Mouse (Mus musculus) kidney, embryonic 14.5 days (tissue): ENCODE data around the gene Ppp2r5c. TPM values are rescaled to one million over a fixed set of nuclear protein-coding genes. Genes with fewer than 3 reads are reported as not detected.

Source experiments
- ATAC-seq: fragments of 200-750 bp; cut with Nextera tagmentation; 2 replicates; pipeline ENCODE4 v1.8.0; 2017; ENCODE audit warnings: moderate number of reproducible peaks, mild to moderate bottlenecking, moderate TSS enrichment, moderate library complexity; ENCODE audit not compliant: low FRiP score, low TSS enrichment
- H3K27ac ChIP-seq: fragments of 300-500 bp; sonication (generic); 2 replicates; pipeline ENCODE4 v1.5.1; 2014; ENCODE audit warnings: low read depth, mild to moderate bottlenecking, low read length, moderate library complexity, mixed read lengths
- H3K27me3 ChIP-seq: fragments of 300-500 bp; sonication (generic); 2 replicates; pipeline ENCODE4 v1.6.1; 2014; ENCODE audit warnings: mild to moderate bottlenecking, low read length; ENCODE audit not compliant: control insufficient read depth, insufficient read depth
- H3K36me3 ChIP-seq: fragments of 300-500 bp; sonication (generic); 2 replicates; pipeline ENCODE4 v1.6.1; 2014; ENCODE audit warnings: low read length, mixed read lengths; ENCODE audit not compliant: control insufficient read depth, insufficient read depth
- H3K4me1 ChIP-seq: fragments of 300-500 bp; sonication (generic); 2 replicates; pipeline ENCODE4 v1.6.1; 2014; ENCODE audit warnings: low read length, mixed read lengths; ENCODE audit not compliant: control insufficient read depth, insufficient read depth
- H3K4me2 ChIP-seq: fragments of 300-500 bp; sonication (generic); replicated peaks from 2 replicates; pipeline ENCODE4 v1.6.1; 2014; ENCODE audit warnings: low read depth, mild to moderate bottlenecking, low read length
- H3K4me3 ChIP-seq: fragments of 300-500 bp; sonication (generic); 2 replicates; pipeline ENCODE4 v1.5.1; 2014; ENCODE audit warnings: mild to moderate bottlenecking, low read length
- H3K9ac ChIP-seq: fragments of 300-500 bp; sonication (generic); 2 replicates; pipeline ENCODE4 v1.6.1; 2014; ENCODE audit warnings: low read depth, mild to moderate bottlenecking, low read length, moderate library complexity
- H3K9me3 ChIP-seq: fragments of 300-500 bp; sonication (generic); 2 replicates; pipeline ENCODE4 v1.6.1; 2016; ENCODE audit warnings: low read length; ENCODE audit not compliant: control insufficient read depth
- WGBS: fragments of 180-500 bp; shearing (Covaris S2); extraction: QIAGEN DNeasy Blood & Tissue Kit; methylation state at CpG from one replicate; pipeline ENCODE4 v1.1.7; 2014; 5-methylcytosine and 5-hydroxymethylcytosine counted together
- polyA plus RNA-seq: library from polyadenylated mRNA; unstranded; fragments of >200 nt; fragmentation: Nextera tagmentation; extraction: Ambion mirVana; gene quantifications from 2 replicates; pipeline ENCODE4 v1.2.1, GENCODE M21; 2014

Gene Ppp2r5c
- polyA plus RNA-seq, 1 experiment from 2014 or later, result 160 TPM

DNA sequence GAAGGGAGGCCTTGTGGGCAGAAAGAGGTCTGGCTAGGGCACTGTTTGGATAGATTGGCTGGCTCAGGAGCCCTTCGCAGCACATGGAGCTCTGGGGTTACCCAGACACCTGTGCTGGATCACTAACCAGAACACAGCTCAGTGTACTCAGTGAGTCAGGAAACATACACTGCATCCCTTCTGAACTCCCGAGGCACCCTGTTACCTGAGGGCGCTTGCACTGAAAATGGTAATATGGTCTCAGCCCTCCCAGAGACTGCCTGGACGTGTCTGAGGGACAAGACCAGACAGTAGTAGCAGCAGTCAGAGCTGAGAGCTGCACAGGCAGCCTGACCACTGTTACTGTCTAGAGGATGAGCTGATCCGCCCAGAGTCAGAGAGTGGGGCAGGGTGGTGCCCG lies 85.8 kb downstream of the Ppp2r5c start:
- Histone ChIP-seq H3K4me2 (no peak overlapping the region), H3K36me3 (peaks cover 3% of the 10 kb centered on the region; the same call in 1 of the 2 replicates), H3K27me3 (no peaks in the 10 kb centered on the region), H3K4me1 (peaks cover 6% of the 10 kb centered on the region; the same call in 1 of the 2 replicates), H3K9me3 (no peaks in the 10 kb centered on the region), H3K27ac (no peak overlapping the region), H3K9ac (no peak overlapping the region), H3K4me3 (no peak overlapping the region)
- ATAC-seq, result no peak
- WGBS, result 90% methylated on average over 6 of the region's 6 CpGs

DNA sequence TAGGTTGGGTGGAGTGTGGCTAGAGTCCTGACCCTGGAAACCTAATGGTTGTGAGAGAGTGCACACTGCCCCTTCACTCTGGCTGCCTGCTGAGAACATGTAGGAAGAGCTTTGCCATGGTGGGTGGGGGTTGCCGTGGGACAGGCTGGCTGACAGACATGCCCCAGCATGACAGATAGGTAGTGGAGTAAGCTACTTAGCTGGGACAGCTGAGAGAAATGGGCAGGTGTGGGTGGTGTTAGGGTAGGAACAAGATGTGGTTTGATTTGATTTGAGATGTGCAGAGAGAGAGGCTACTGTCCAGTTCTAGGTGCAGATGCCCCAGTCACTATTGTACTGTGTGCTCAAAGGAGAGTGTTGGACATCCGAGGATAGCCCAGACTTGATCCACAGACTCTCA lies 86.2 kb downstream of the Ppp2r5c start:
- Histone ChIP-seq H3K9me3 (no peaks in the 10 kb centered on the region), H3K27ac (no peak overlapping the region), H3K4me1 (peaks cover 6% of the 10 kb centered on the region; the same call in 1 of the 2 replicates), H3K4me2 (no peak overlapping the region), H3K27me3 (no peaks in the 10 kb centered on the region), H3K9ac (no peak overlapping the region), H3K4me3 (no peak overlapping the region), H3K36me3 (peaks cover 3% of the 10 kb centered on the region; the same call in 1 of the 2 replicates)
- 94% methylated on average over 2 of the region's 2 CpGs for WGBS
- ATAC-seq, result no peak

DNA sequence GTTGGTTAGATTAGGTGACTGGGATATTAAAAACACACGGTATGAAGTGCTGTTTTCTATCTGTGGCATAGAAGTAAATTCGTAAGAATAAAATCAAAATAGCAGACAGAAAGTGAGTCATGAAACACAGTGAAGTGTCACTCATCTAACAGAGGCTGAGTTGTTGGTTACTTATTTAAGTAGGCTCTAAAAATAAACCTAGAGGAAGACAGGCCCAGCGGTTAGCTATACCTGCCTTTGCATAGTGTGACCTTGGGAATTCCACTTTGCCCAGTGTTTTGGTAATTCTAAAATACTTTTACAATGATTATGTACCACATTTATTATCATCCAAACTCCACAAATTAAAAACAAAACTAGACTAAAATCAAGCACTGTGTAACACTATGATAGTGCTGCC lies 86.9 kb downstream of the Ppp2r5c start:
- 89% methylated on average over 3 of the region's 3 CpGs for WGBS
- ATAC-seq, result no peak
- H3K27ac ChIP-seq, result no peak overlapping the region
- no peak overlapping the region for H3K4me2 ChIP-seq
- H3K4me1 ChIP-seq, result peaks cover 6% of the 10 kb centered on the region; the same call in 1 of the 2 replicates
- no peaks in the 10 kb centered on the region for H3K9me3 ChIP-seq
- no peak overlapping the region for H3K9ac ChIP-seq
- no peak overlapping the region for H3K4me3 ChIP-seq
- no peaks in the 10 kb centered on the region for H3K27me3 ChIP-seq
- peaks cover 3% of the 10 kb centered on the region; the same call in 1 of the 2 replicates for H3K36me3 ChIP-seq

DNA sequence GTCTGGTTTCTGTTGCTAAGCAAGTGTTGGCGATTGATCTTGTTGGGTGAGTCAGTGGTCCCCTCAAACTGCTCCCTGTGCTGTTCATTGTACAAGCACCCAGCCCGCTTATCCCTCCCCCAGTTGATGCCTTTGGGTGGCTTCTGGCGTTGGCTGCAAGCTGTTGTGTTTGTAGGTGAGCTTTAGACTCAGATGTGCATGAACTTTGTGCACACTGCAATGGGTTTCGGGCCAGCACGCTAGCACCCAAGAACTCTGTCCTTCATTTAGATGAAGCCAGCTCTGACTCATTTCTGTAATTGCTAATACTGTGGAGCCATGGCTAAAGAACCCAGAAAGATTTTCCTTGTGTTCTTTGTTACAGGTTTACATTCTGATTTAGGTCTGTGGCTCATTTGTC lies 88.4 kb downstream of the Ppp2r5c start:
- no peak overlapping the region for H3K9ac ChIP-seq
- H3K27me3 ChIP-seq, result no peaks in the 10 kb centered on the region
- H3K4me2 ChIP-seq, result no peak overlapping the region
- no peak for ATAC-seq
- 95% methylated on average over 5 of the region's 5 CpGs for WGBS
- H3K9me3 ChIP-seq, result no peaks in the 10 kb centered on the region
- peaks cover 8% of the 10 kb centered on the region; the same call in 1 of the 2 replicates for H3K4me1 ChIP-seq
- no peak overlapping the region for H3K27ac ChIP-seq
- no peaks in the 10 kb centered on the region; the same call in 1 of the 2 replicates for H3K36me3 ChIP-seq
- H3K4me3 ChIP-seq, result no peak overlapping the region

DNA sequence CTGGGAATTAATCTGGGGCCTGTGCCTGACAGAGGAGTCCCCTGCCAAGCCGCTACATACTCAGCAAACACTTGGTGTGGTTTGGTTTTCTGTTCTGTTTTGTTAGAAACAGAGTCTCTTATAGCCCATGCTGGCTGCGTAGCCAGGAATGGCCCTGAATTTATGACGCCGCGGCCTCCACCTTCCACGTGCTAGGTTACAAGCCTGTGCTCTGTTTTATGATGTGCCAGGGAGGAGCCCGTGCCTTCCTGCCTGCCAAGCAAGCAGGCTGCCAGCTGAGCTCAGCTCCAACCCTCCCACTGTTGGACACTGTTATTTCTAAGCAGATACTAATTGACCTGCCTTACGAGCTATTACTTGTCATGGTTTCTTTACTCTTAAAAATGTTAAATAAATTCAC lies 90.8 kb downstream of the Ppp2r5c start:
- no peaks in the 10 kb centered on the region for H3K27me3 ChIP-seq
- H3K4me2 ChIP-seq, result no peak overlapping the region
- H3K27ac ChIP-seq, result no peak overlapping the region
- 34% methylated on average over 8 of the region's 8 CpGs for WGBS
- no peak overlapping the region for H3K9ac ChIP-seq
- H3K36me3 ChIP-seq, result no peaks in the 10 kb centered on the region
- peak; percentile 80 for ATAC-seq
- no peaks in the 10 kb centered on the region for H3K9me3 ChIP-seq
- no peak overlapping the region for H3K4me3 ChIP-seq
- peaks cover 13% of the 10 kb centered on the region for H3K4me1 ChIP-seq

DNA sequence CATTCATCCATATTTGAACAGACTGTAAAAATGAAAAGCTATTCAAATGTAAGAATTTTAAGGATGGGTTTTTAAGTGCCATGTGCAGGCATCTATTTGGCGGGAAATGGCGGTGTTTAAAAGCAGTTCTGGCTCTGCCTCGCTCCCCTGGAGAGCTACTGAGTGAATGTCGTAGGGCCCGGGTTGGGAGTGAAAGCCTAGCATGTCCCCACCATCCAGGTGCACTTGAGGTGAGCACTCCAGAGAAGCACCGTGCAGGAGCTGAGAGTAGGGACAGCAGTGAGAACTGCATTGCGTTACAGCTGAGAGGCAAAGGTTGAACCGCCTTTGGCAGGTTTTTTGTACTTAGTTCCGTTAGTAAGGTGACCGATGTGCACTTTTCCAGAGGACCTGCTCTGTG lies 92.4 kb downstream of the Ppp2r5c start:
- WGBS, result 88% methylated on average over 10 of the region's 10 CpGs
- Histone ChIP-seq H3K4me2 (no peak overlapping the region), H3K27ac (no peak overlapping the region), H3K9me3 (no peaks in the 10 kb centered on the region), H3K27me3 (no peaks in the 10 kb centered on the region), H3K36me3 (peaks cover 4% of the 10 kb centered on the region; the same call in 1 of the 2 replicates), H3K4me1 (peaks cover 13% of the 10 kb centered on the region), H3K9ac (no peak overlapping the region), H3K4me3 (no peak overlapping the region)
- no peak for ATAC-seq

DNA sequence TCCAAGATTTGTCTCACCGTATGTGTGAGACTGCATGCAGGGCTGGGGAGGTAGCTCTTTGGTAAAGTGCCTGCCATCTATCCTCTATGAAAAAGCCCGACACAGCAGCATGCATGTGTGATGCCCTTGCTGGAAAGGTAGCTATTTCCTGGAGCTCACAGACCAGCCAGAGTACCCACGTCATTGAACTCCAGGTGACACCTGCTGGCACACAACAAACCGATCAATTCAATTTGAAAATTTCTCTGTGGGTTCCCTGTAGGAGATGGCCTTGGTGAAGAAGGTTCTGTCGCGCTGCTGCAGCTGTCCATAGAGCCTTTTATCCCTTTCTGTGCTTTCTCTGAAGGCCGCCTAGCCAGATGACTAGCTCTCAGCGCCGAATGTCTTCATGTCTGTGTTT lies 92.9 kb downstream of the Ppp2r5c start:
- Histone ChIP-seq H3K36me3 (peaks cover 5% of the 10 kb centered on the region; the same call in 1 of the 2 replicates), H3K4me2 (no peak overlapping the region), H3K4me1 (peaks cover 13% of the 10 kb centered on the region), H3K4me3 (no peak overlapping the region), H3K9me3 (no peaks in the 10 kb centered on the region), H3K27me3 (no peaks in the 10 kb centered on the region), H3K9ac (no peak overlapping the region), H3K27ac (no peak overlapping the region)
- 74% methylated on average over 9 of the region's 9 CpGs for WGBS
- ATAC-seq, result no peak

DNA sequence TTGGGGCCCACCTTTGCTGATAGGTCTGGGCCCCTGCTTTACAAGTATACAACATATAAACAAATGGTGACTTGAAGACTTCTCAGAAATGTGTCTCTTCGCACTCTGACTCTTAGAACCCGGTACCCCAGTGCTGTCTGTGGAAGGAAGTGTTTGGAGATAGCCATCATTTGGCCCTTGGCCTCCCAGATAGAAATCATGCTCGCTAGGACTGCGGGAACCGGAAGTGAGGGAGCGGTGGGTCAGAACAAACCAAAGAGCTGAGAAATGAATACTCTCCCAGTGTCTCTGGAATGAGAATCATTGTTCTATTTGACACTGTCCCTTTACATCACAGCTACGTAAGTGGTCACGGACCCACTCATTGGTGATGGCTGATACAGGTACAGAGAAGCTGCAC lies 93.4 kb downstream of the Ppp2r5c start:
- Histone ChIP-seq H3K27me3 (no peaks in the 10 kb centered on the region), H3K36me3 (peaks cover 5% of the 10 kb centered on the region; the same call in 1 of the 2 replicates), H3K9ac (no peak overlapping the region), H3K9me3 (no peaks in the 10 kb centered on the region), H3K27ac (no peak overlapping the region), H3K4me2 (no peak overlapping the region), H3K4me3 (no peak overlapping the region), H3K4me1 (peaks cover 13% of the 10 kb centered on the region)
- ATAC-seq, result no peak
- 50% methylated on average over 8 of the region's 8 CpGs for WGBS

DNA sequence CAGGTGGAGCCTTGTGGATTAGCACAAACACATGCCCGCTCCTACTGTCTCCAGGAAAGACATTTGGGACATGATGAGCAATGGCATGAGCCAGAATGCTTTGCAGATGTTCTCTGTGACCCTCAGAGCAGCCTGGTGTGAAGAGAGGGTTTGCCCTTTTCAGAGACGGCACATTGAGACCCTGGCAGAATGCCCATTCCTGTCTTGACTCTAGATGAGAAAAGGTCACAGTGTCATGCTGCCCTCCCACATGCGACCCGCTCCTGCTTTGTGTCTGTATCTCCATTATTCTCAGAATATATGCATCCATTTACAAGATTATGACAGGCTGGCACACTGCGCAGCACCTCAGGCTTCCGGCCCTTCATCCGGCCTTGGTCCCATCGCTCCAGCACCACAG lies 94.1 kb downstream of the Ppp2r5c start:
- H3K4me1 ChIP-seq, result peaks cover 13% of the 10 kb centered on the region
- no peak overlapping the region for H3K4me2 ChIP-seq
- no peak overlapping the region for H3K4me3 ChIP-seq
- H3K9me3 ChIP-seq, result no peaks in the 10 kb centered on the region
- H3K27ac ChIP-seq, result no peak overlapping the region
- no peaks in the 10 kb centered on the region for H3K27me3 ChIP-seq
- no peak for ATAC-seq
- H3K9ac ChIP-seq, result no peak overlapping the region
- H3K36me3 ChIP-seq, result peaks cover 7% of the 10 kb centered on the region; the same call in 1 of the 2 replicates
- 69% methylated on average over 8 of the region's 8 CpGs for WGBS
